In genomic region chrX:99135523-99136258, GRCm38 (mm10) we compare ENCODE assay signal across 8 mouse cellular contexts. TPM values are rescaled to one million over a fixed set of nuclear protein-coding genes. Genes with fewer than 3 reads are reported as not detected.
DNase-seq lines count a peak whose midpoint lies in the region; ATAC-seq and TF ChIP-seq lines count a peak whose summit lies in the region.

Gene Efnb1 (plus strand): TSS chrX:99136130.

- peaks cover 17% of the 10 kb centered on the region for H3K4me1 ChIP-seq in forebrain, embryonic 12.5 days
- H3K4me1 ChIP-seq in heart, postnatal 0 days (ENCODE audit: control insufficient read depth, insufficient read depth), result peaks cover 2% of the 10 kb centered on the region; the same call in 1 of the 2 replicates
- no peaks in the 10 kb centered on the region for H3K4me1 ChIP-seq in liver, embryonic 16.5 days (ENCODE audit: control insufficient read depth, low read depth, low read length)
- peaks cover 14% of the 10 kb centered on the region for H3K4me1 ChIP-seq in neural tube, embryonic 13.5 days (replicated peaks)
- peaks cover 4% of the 10 kb centered on the region for H3K4me1 ChIP-seq in testis, adult 2 months (ENCODE audit: control insufficient read depth, insufficient read depth, low read length)

- H3K9ac ChIP-seq in forebrain, embryonic 12.5 days, result peak within 1 kb of the TSS; percentile 94
- H3K9ac ChIP-seq in heart, postnatal 0 days (replicated peaks; ENCODE audit: low read depth, low read length), result peak within 1 kb of the TSS; percentile 79
- peak within 1 kb of the TSS; percentile 48 for H3K9ac ChIP-seq in liver, embryonic 16.5 days (ENCODE audit: low read depth, low read length)
- H3K9ac ChIP-seq in neural tube, embryonic 13.5 days, result peak within 1 kb of the TSS; percentile 89

- H3K27me3 ChIP-seq in forebrain, embryonic 12.5 days, result peaks cover 46% of the 10 kb centered on the region
- H3K27me3 ChIP-seq in heart, postnatal 0 days (ENCODE audit: control insufficient read depth, insufficient read depth, low read length), result no peaks in the 10 kb centered on the region; the same call in 1 of the 2 replicates
- H3K27me3 ChIP-seq in liver, embryonic 16.5 days (ENCODE audit: control insufficient read depth, insufficient read depth, low read depth, low read length), result peaks cover 33% of the 10 kb centered on the region
- H3K27me3 ChIP-seq in neural tube, embryonic 13.5 days, result peaks cover 31% of the 10 kb centered on the region
- H3K27me3 ChIP-seq in testis, adult 2 months (ENCODE audit: control insufficient read depth, insufficient read depth, low read length), result no peaks in the 10 kb centered on the region

- TF ChIP-seq EP300 in heart, postnatal 0 days (IDR thresholded peaks at IDR 0.05; ENCODE audit: low read depth), result no peak

- H3K9me3 ChIP-seq in forebrain, embryonic 12.5 days, result no peaks in the 10 kb centered on the region
- H3K9me3 ChIP-seq in heart, postnatal 0 days (replicated peaks; ENCODE audit: control insufficient read depth, low read length), result no peaks in the 10 kb centered on the region; the same call in 1 of the 2 replicates
- no peaks in the 10 kb centered on the region for H3K9me3 ChIP-seq in liver, embryonic 16.5 days (replicated peaks; ENCODE audit: control insufficient read depth, low read length)
- no peaks in the 10 kb centered on the region for H3K9me3 ChIP-seq in neural tube, embryonic 13.5 days

- peak within 1 kb of the TSS; percentile 79 for H3K4me3 ChIP-seq in forebrain, embryonic 12.5 days (replicated peaks)
- H3K4me3 ChIP-seq in heart, postnatal 0 days (ENCODE audit: low read depth, low read length), result peak within 1 kb of the TSS; percentile 69
- peak within 1 kb of the TSS; percentile 59 for H3K4me3 ChIP-seq in liver, embryonic 16.5 days (ENCODE audit: low read depth, low read length)
- peak within 1 kb of the TSS; percentile 73 for H3K4me3 ChIP-seq in neural tube, embryonic 13.5 days
- H3K4me3 ChIP-seq in testis, adult 2 months (ENCODE audit: control insufficient read depth, low read depth, low read length), result peak within 1 kb of the TSS; percentile 80

- peak; percentile 88 for TF ChIP-seq POLR2A in testis, adult 2 months (IDR thresholded peaks at IDR 0.05; ENCODE audit: control insufficient read depth, low read depth, low read length)

- TF ChIP-seq CTCF in heart, postnatal 0 days (IDR thresholded peaks at IDR 0.05; ENCODE audit: low read depth), result no peak
- no peak for TF ChIP-seq CTCF in testis, adult 2 months (IDR thresholded peaks at IDR 0.05; ENCODE audit: control insufficient read depth, insufficient read depth, insufficient replicate concordance, low read depth, low read length)

- peak within 1 kb of the TSS; percentile 82 for H3K4me2 ChIP-seq in forebrain, embryonic 12.5 days
- H3K4me2 ChIP-seq in heart, postnatal 0 days (ENCODE audit: low read depth, low read length), result peak within 1 kb of the TSS; percentile 69
- H3K4me2 ChIP-seq in liver, embryonic 16.5 days (ENCODE audit: low read depth, low read length), result peak within 1 kb of the TSS; percentile 47
- peak within 1 kb of the TSS; percentile 79 for H3K4me2 ChIP-seq in neural tube, embryonic 13.5 days

- DNase-seq in CD8-positive naive resting alpha-beta T cell, adult 2 months (ENCODE audit: low read depth in 2 of 2, low spot score in 2 of 2), result peak; percentile 70 to 76
- peak; percentile 61 for DNase-seq in c-Kit-positive CD71-positive TER-119-positive erythroid progenitor cells, embryonic 14.5 days (ENCODE audit: low spot score)
- DNase-seq in heart, postnatal 0 days (ENCODE audit: low spot score), result peak; percentile 90
- peak; percentile 91 to 95 for DNase-seq in kidney, postnatal 4 days

- no peaks in the 10 kb centered on the region for H3K36me3 ChIP-seq in forebrain, embryonic 12.5 days (replicated peaks)
- H3K36me3 ChIP-seq in heart, postnatal 0 days (replicated peaks; ENCODE audit: control insufficient read depth, insufficient read depth, low read length), result no peaks in the 10 kb centered on the region
- no peaks in the 10 kb centered on the region for H3K36me3 ChIP-seq in liver, embryonic 16.5 days (ENCODE audit: control insufficient read depth, insufficient read depth)
- no peaks in the 10 kb centered on the region for H3K36me3 ChIP-seq in neural tube, embryonic 13.5 days
- H3K36me3 ChIP-seq in testis, adult 2 months (ENCODE audit: control insufficient read depth, insufficient read depth, low read length), result no peaks in the 10 kb centered on the region

- 24% methylated on average over 35 of the region's 35 CpGs for WGBS in forebrain, embryonic 12.5 days
- 27% methylated on average over 35 of the region's 35 CpGs for WGBS in heart, postnatal 0 days
- 22% methylated on average over 35 of the region's 35 CpGs for WGBS in liver, embryonic 16.5 days (ENCODE audit: insufficient replicate concordance)
- 22% methylated on average over 35 of the region's 35 CpGs for WGBS in neural tube, embryonic 13.5 days

- H3K27ac ChIP-seq in forebrain, embryonic 12.5 days, result peak within 1 kb of the TSS; percentile 91
- peak within 1 kb of the TSS; percentile 87 for H3K27ac ChIP-seq in heart, postnatal 0 days (ENCODE audit: low read depth)
- peak within 1 kb of the TSS; percentile 29 for H3K27ac ChIP-seq in liver, embryonic 16.5 days (ENCODE audit: low read length)
- H3K27ac ChIP-seq in neural tube, embryonic 13.5 days (replicated peaks), result peak within 1 kb of the TSS; percentile 85
- peak within 1 kb of the TSS; percentile 68 for H3K27ac ChIP-seq in testis, adult 2 months (ENCODE audit: control insufficient read depth, insufficient read depth, low read depth, low read length)

- ATAC-seq in forebrain, embryonic 12.5 days (ENCODE audit: low FRiP score), result peak; percentile 93
- peak; percentile 91 for ATAC-seq in heart, postnatal 0 days (ENCODE audit: insufficient read depth, low read depth)
- peak; percentile 83 for ATAC-seq in liver, embryonic 16.5 days (ENCODE audit: low read depth)
- peak; percentile 94 for ATAC-seq in neural tube, embryonic 13.5 days (ENCODE audit: low read depth)

RNA-seq across cellular contexts. Expression of gene Efnb1, which starts in this region (rescaled TPM):
- polyA plus RNA-seq in forebrain, embryonic 12.5 days (2016; fragmentation: Nextera tagmentation; extraction: Ambion mirVana), result 99.2 and 106 TPM in 2 replicates
- 20.6 and 25.2 TPM in 2 replicates for total RNA-seq in heart, postnatal 0 days (2014; rRNA removed; ENCODE audit: low replicate concordance)
- polyA plus RNA-seq in heart, postnatal 0 days (2015; fragmentation: Nextera tagmentation; extraction: Ambion mirVana), result 12.5 and 12.6 TPM in 2 replicates
- polyA plus RNA-seq in liver, embryonic 16.5 days (2015; fragmentation: Nextera tagmentation; extraction: Ambion mirVana), result 3.4 and 4.2 TPM in 2 replicates
- 39.8 and 41.5 TPM in 2 replicates for polyA plus RNA-seq in neural tube, embryonic 13.5 days (2015; fragmentation: Nextera tagmentation; extraction: Ambion mirVana)
- 8.4 TPM in 2 replicates for polyA plus RNA-seq in testis, adult 2 months (2012; rRNA removed)

Comparison
In these comparisons a context has a peak if more than half of its experiments do, and no peak if none do; other contexts are left out.
1. Peak in every context shown above with its lines: DNase-seq, ATAC-seq, H3K4me3 ChIP-seq and H3K27ac ChIP-seq.
2. H3K27ac ChIP-seq: peak in every context shown above with its lines; median percentile 91 in forebrain, embryonic 12.5 days; 87 in heart, postnatal 0 days; 85 in neural tube, embryonic 13.5 days; 68 in testis, adult 2 months; 29 in liver, embryonic 16.5 days.